Mouse (Mus musculus): ENCODE measurements around the gene Nppa.

The Nppa gene

GRCm38 (mm10) chr4:148000202-148000772 lies at the start of gene Nppa:
Nppa (plus strand) TSS chr4:148000722.
- DNase-seq (ENCODE audit: low spot score in 2 of 2): no peak

GRCm38 (mm10) chr4:147953590-147953989 lies 46.9 kb upstream of the Nppa start:
- DNase-seq (ENCODE audit: low spot score in 2 of 2): no peak

GRCm38 (mm10) chr4:147957141-147957540 lies 43.4 kb upstream of the Nppa start:
- DNase-seq (ENCODE audit: low spot score in 2 of 2): no peak

- peak in 1 of 2 experiments; percentile 31 for DNase-seq (ENCODE audit: low spot score in 2 of 2)
Measured at GRCm38 (mm10) chr4:147959881-147960831, 40.4 kb upstream of the Nppa start.

GRCm38 (mm10) chr4:147962781-147963180 lies 37.7 kb upstream of the Nppa start:
- DNase-seq (ENCODE audit: low spot score in 2 of 2): no peak

- no peak for DNase-seq (ENCODE audit: low spot score in 2 of 2)
Measured at GRCm38 (mm10) chr4:147963623-147964022, 36.9 kb upstream of the Nppa start.

- no peak for DNase-seq (ENCODE audit: low spot score in 2 of 2)
Measured at GRCm38 (mm10) chr4:147965712-147966111, 34.8 kb upstream of the Nppa start.

GRCm38 (mm10) chr4:147968816-147969215 lies 31.7 kb upstream of the Nppa start:
- no peak for DNase-seq (ENCODE audit: low spot score in 2 of 2)

- DNase-seq (ENCODE audit: low spot score in 2 of 2): no peak
Measured at GRCm38 (mm10) chr4:147969337-147969736, 31.2 kb upstream of the Nppa start.

GRCm38 (mm10) chr4:147976237-147976636 lies 24.3 kb upstream of the Nppa start:
- no peak for DNase-seq (ENCODE audit: low spot score in 2 of 2)

GRCm38 (mm10) chr4:147977726-147978125 lies 22.8 kb upstream of the Nppa start:
- no peak for DNase-seq (ENCODE audit: low spot score in 2 of 2)

GRCm38 (mm10) chr4:147978391-147978790 lies 22.1 kb upstream of the Nppa start:
- DNase-seq (ENCODE audit: low spot score in 2 of 2): no peak

GRCm38 (mm10) chr4:147979441-147979860 lies 21.1 kb upstream of the Nppa start:
- DNase-seq (ENCODE audit: low spot score in 2 of 2): no peak

GRCm38 (mm10) chr4:147985205-147986132 lies 15.1 kb upstream of the Nppa start, which contains the start of gene Nppb:
Nppb (plus strand) TSS chr4:147985788.
- no peak for DNase-seq (ENCODE audit: low spot score in 2 of 2)

- no peak for DNase-seq (ENCODE audit: low spot score in 2 of 2)
Measured at GRCm38 (mm10) chr4:147993571-147994095, 6.9 kb upstream of the Nppa start.

GRCm38 (mm10) chr4:147995311-147995710 lies 5.2 kb upstream of the Nppa start:
- no peak for DNase-seq (ENCODE audit: low spot score in 2 of 2)

GRCm38 (mm10) chr4:148001013-148001789 lies 679 bp downstream of the Nppa start:
- no peak for DNase-seq (ENCODE audit: low spot score in 2 of 2)

GRCm38 (mm10) chr4:148001866-148002265 lies 1.3 kb downstream of the Nppa start:
- no peak for DNase-seq (ENCODE audit: low spot score in 2 of 2)

- DNase-seq (ENCODE audit: low spot score in 2 of 2): no peak
Measured at GRCm38 (mm10) chr4:148004361-148004760, 3.8 kb downstream of the Nppa start.

GRCm38 (mm10) chr4:148008412-148008811 lies 7.9 kb downstream of the Nppa start:
- DNase-seq (ENCODE audit: low spot score in 2 of 2): peak; percentile 32

GRCm38 (mm10) chr4:148009641-148010040 lies 9.1 kb downstream of the Nppa start:
- no peak for DNase-seq (ENCODE audit: low spot score in 2 of 2)
